Mouse (Mus musculus) granulocyte monocyte progenitor cell, adult 5-6 weeks (primary cell): Measurements from ENCODE around the gene Rala. TPM values are rescaled to one million over a fixed set of nuclear protein-coding genes. Genes with fewer than 3 reads are reported as not detected.
"Not testable (repeated sequence)": the region's sequence is repeated elsewhere in the genome, so short reads cannot be mapped to it uniquely, and the experiment has no call there.

Source experiments
- ATAC-seq: replicated peaks from 2 replicates; pipeline ENCODE4 v1.8.0; 2016; ENCODE audit warnings: mild to moderate bottlenecking, moderate TSS enrichment, inconsistent platforms; ENCODE audit not compliant: poor library complexity, severe bottlenecking
- total RNA-seq, 2 experiments: library from RNA; stranded (forward) in 1 of 2; stranded (reverse) in 1 of 2; fragments of 200-712, 200-1000 nt in 1 of 2; fragments of >200 nt in 1 of 2; fragmentation: Nextera tagmentation in 1 of 2; gene quantifications; 2 replicates each; pipeline ENCODE4 v1.2.3; 2014 to 2017

The Rala gene
- total RNA-seq (2014; fragmentation: Nextera tagmentation) (14.0 and 14.7 TPM in 2 replicates), total RNA-seq (2017) (15.9 and 22.4 TPM in 2 replicates)

GRCm38 (mm10) chr13:17944078-17944917 is at the start of gene Rala:
Gene Rala (minus strand): TSS chr13:17944239.
- peak; percentile 97 for ATAC-seq

DNA sequence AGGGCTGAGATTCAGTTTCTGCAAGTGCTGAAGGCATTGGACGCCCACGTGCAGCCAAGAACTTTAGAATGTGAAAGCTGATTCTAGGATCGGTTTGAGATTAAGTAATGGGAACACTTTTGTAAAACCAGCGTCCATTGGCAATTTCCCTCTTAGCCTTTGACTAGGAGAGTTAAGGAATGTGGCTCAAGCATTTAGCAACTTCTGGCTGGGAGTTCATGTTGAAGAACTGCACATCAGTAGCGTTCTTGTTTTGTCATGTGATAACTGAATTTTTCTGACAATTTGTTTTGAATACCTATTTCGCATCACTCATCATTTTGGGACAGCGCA is 49.4 kb upstream of the Rala start:
- no peak for ATAC-seq

DNA sequence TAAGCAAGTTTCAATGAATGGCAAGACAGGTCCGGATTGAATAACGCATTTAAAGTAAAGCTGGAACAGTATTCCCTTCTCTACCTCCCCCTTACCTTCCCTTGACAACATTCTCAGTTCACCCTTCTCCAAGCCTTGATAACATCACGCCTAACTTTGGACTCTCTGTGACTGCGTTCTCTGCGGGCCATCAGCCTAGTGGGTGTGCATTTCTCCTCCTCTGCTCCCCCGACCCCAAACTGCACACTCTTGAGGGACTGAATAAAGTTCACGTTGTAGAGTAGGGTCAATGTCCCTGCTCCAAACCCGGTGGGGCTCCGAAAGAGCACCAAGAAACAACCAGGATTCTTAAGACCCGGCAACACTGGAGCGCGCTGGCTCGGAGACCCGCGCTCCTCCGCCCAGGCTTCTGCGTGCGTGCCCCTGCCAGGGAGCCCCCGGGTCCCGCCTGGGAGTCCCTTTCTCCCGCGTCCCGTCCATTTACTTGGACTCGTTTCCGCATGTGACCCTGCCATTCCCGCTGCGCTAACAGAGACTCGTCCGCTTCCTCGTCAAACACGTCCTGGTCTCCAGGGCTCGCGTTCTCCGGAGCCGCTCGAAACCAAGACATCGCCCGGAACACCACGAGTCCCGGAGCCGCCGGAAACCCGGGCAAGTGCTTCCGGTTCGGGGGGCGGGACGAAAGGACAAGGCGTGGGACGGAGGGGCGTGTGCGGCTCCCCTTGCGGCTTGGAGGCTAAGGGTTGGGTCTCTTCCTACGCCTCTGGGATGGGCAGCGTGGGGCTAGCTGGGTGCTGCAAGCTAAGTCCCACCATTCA is 48.9 kb upstream of the Rala start, which contains the start of gene Yae1d1:
TSS of gene Yae1d1 (minus strand) at position 653 of the 818 bp plus-strand sequence.
- ATAC-seq: peak; percentile 99

- no peak for ATAC-seq
Measured at GRCm38 (mm10) chr13:17992009-17992408, 48.0 kb upstream of the Rala start.

- peak; percentile 89 for ATAC-seq
Measured at GRCm38 (mm10) chr13:17983194-17983593, 39.2 kb upstream of the Rala start.

DNA sequence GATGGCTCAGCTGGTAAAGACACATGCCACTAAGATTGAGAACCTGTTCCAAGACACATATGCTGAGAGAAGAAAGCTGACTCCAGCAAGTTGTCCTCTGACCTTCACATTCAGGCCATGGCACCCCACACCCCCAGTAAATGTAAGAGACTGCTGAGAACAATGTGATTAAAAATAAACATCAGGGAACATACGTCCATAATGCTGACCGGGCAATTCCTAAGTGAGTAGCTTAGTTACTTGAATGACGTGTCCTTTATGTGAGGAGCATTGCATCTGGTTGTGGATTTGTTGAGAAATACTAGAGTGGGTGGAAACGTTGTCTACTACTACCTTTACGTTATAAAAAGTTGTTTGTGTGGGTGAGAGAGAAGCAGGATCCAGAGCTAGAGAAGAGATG is 38.6 kb upstream of the Rala start:
- ATAC-seq: no peak

DNA sequence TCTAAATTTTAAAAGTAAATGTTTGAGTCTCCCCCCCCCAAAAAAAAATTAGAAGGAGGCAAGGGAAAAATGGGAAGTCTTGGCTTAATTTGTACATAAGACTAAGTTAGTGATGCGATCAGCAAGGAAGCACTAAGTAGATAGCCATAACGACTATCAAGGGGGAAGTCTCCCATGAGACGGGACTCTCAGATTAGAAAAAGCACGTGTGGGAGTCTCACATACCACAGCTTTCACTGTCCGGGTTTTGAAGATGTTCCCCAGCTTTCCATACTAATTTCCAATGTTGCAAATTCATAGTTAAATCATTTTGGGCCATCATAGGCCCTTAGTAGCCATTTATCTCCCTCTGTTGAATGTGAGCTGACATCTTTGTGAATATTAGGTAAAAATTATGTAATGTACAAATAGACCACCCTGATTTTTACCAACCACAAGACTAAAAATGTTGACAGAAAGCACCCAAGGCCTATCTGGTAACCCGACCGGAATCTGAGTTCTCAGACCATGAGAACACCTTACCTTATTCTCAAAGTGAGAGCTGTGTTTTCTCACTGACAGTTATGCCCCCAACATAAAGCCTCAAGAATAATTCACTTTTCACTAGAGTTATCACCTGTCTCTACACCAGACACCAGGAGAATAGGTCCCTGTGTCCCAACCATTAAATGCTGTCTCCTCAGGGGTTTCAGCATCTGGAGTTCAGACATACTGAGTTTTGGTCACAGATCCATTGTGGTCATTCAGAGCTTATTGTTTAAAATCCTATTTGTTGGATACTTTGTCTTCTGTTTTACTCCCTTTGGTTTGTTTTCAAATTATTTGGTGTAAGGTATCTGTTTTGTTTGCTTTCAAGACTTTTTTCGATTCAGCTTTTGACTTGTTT is 33.1 kb upstream of the Rala start:
- no peak for ATAC-seq

DNA sequence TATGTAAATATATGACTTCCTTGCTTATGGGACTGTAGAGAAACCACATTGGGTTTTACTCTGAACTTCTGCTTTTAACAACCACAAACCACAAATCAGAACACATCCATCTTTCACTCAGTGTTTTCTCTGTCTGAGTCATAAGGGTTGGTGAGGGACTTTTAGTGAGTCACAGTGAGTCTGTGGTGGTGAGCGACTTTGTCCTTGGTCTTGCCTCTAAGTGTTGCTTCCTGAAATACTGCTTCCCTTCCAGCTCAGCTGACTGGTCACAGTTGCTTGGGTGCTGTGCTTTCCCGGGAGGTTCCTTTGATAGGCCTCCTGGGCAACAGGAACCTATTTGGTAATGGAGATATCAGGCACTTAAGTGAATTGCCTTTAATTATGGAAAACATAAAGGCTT is 31.9 kb upstream of the Rala start:
- ATAC-seq: peak; percentile 98

DNA sequence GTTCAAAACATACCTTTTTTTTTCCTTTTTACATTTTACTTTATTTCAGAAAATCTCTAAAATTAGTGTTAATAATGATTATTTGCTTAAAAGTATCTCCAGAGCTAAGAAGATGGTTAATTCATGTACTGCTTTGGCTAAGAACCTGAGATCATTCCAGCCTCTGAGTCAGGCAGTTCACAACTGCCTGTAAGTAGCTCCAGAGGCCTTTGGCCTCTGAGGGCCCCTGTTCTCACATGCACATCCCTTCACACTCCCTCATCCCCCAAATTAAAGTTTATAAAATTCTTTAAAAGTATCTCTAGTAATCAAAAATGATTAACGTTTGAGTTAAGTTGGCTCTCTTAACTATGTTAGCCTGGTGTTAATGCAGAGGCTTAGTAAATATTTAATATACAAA is 31.4 kb upstream of the Rala start:
- ATAC-seq: no peak

DNA sequence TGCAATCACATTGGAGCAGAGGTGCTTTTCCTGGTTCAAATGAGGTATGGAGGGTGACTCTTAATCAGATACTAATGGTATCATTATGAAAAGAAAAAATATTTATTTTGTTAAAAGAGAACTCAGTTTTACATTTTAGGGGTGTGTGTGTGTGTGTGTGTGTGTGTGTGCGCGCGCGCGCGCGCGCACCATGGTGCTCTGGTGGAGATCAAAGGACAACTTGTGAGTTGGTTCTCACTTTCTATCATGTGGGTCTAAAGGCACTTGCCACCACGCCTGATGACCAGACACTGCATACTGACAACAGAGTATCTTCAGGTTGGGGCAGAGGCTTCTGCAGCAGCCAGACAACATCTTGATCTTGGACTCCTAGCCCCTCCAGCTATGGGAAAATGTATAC is 30.7 kb upstream of the Rala start:
- no peak for ATAC-seq

DNA sequence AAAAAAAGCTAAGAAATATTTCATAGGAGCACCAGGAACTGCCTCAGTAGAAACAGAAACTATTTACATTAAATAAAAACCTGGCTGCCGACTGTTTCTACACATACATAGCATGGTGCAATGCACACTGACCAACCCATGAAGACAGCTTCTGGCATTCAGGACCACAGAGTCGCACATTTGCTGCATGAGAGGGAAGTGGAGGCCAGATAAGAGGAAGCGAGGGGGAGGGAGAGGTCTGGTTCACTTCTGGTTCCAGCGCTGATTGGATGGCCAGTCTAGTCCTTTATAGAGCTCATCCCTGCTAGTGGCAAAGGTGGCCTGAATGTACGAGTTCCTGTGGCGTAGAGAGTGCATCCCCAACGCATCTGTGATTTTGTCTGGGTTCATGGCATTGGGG is 16.6 kb upstream of the Rala start:
- peak; percentile 100 for ATAC-seq

DNA sequence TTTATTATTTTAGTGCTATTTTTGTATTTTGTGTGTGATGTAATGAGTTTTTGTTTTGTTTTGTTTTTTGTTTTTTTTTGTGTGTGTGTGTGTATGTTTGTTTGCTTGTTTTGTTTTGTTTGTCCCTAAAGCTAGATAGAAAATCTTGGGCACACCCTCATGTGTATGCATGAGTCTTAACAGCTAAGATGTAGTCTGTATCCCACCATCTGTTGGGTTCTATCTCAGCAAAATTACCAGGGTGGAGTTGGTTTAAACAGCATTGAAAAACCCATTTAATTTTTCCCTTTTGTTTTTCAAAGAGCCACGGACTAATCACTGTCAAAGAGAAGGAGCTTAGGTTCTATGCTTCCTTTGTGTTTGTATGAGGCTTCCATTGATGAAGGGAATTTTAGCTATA is 10.2 kb upstream of the Rala start:
- no peak for ATAC-seq

DNA sequence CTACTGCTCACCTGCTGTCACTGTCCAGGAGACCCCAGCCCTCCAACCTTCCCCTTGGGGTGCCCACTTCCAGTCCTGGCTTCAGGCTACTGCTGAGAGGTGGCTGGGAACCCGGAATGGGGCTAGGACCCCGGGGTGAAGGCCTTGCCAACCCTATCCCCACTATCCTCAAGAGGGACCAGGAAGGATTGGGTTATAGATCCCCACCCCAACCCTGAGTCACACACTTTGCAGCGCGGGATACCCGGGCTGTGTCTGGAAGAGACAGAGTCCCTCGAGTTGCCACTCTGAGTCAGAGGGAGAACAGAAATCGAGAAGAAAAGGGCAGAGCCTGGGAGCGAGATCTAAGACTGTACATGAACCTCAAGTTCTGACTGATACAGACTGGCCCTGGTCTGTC is 6.5 kb upstream of the Rala start:
- not testable (repeated sequence) for ATAC-seq

GRCm38 (mm10) chr13:17949555-17949954 is 5.5 kb upstream of the Rala start:
- ATAC-seq: no peak

GRCm38 (mm10) chr13:17943306-17944077 is 547 bp downstream of the Rala start:
- peak; percentile 30 for ATAC-seq

DNA sequence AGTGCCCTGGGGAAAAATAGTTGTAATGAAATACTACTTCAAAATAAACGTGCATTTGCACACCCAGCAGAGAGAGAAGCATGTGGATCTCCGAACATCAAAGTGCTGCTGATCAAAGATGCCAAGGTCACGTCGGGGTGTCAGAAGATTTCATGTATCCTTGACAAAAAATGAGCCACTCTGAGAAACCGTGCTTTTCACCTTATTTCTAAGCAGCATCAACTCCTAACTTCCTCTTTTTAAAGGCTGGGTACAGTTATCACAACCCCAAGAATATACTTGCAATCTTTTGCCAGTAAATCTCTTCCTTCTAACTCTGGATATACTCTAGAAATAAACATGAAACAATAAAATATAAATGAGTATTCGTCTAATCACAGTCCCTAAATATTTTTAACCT is 1.7 kb downstream of the Rala start:
- ATAC-seq: peak; percentile 35; the same call in 1 of the 2 replicates

DNA sequence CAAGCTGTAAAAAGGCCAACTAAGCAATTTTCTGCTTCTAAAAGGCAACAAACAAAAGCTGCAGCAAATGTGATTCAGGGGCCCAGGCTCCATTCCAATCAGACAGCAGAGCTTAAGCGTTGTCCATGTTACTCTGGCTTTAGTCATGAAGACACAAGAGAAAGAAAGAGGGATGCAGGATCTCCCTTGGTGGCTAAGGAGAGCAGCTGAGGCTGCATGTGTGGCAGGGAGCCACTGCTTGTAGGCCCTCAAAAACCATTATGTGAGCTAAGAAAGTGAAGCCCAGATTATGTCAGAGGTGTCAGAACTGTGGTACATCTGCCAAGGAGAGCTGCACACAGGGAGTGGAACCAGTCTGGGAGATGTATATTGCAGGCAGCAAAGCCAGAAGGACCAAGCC is 36.7 kb downstream of the Rala start:
- ATAC-seq: no peak

DNA sequence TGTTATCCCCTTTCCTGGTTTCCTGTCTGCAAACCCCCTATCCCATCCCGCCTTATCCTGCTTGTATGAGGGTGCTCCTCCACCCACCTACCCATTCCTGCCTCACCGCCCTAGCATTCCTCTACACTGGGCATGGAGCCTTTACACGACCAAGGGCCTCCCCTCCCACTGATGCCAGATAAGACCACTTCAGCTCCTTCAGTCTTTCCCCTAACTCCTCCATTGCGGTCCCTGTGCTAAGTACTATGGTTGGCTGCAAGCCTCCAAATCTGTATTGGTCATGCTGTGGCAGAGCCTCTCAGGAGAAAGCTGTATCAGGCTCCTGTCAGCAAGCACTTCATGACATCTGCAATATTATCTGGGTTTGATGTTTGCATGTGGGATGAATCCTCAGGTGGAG is 42.6 kb downstream of the Rala start:
- no peak for ATAC-seq

DNA sequence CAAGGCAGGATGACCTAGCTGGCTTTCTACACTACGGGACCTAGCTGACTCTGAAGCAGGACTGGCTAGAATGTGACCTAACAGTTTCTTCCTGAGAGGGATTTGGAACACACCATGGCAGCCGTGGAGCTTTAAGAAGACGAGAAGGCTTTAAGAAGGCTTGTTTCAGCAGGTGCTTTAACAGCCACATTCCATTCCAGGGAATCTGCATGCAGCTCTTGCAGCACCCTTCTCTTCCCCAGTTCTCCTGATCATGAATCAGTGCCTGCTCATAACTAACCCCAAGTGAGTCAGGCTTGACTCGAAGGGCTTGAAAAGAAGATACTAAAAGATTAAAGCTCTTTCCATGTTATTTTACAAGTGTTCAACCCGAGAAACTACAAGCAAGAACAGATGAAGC is 43.4 kb downstream of the Rala start:
- ATAC-seq: no peak

DNA sequence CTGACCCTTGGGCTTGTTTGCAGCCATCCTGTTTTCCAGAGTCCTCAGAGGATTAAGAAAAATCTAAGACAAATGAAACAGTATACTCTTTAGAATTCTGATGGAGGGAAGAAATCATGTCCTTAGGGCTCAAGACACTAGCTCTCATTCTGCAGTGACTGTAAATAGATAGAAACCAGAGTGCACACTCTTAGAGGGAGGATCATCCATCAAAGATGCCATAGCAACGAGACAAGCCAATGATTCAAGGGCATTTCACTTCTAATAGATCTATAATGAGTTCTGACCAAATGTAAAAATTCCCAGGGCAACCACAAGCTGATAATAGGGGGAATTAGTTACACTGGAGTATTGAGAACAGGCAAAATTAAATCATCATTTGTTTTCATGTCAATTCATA is 47.0 kb downstream of the Rala start:
- no peak for ATAC-seq
